Mouse (Mus musculus): ENCODE measurements around the gene Nop2. TPM values are rescaled to one million over a fixed set of nuclear protein-coding genes. Genes with fewer than 3 reads are reported as not detected.

Nop2 gene
- polyA plus RNA-seq, 1 experiment from 2014 or later: 46.8 TPM

DNA sequence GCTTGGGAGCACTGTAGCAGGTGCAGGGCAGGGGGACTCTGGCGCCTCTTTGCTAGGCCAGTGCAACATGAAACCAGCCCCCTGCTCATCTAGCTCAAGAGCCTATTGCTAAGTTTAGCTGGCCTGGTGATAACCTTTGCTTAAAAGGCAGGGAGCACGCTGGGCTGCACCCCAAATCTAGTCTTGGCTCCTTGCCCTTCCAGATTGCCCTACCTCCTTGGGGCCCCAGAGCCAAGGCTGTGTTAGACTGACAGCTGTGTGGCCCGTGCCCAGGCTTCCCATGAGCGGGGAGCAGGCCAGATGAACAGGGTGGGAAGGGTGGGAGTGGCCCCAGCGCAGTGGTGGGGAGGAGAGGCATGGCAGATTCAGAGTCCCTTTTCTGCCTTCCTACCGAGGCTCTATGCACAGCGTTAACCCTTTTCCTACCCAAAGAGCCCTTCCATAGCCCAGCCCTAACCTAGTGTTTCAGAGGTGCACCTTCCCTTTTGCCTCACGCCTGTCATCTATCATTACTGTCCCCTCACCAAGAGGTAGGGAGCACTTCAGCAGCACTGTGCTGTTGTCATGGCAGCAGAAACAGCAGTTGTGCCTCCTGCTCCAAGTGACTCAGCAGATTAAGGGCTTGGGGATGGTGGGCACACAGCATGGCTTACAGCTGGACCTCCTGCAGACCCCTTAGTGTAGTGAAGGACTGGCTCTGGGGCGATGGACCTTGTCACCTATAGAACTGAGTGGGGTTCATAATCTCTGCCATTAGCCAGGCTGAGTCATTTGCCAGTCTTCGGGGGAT is 35.3 kb downstream of the Nop2 start:
- ATAC-seq (no peak), DNase-seq (ENCODE audit: low spot score) (peak; percentile 69)
- peak overlapping the region; percentile 48; the same call in 1 of the 2 replicates for H3K9ac ChIP-seq (ENCODE audit: low read length)
- peak overlapping the region; percentile 99 for H3K4me3 ChIP-seq (ENCODE audit: low read depth, low read length)
- H3K4me2 ChIP-seq (ENCODE audit: low read length): peak overlapping the region; percentile 96
- WGBS: 12% methylated on average over 10 of the region's 10 CpGs
- no peaks in the 10 kb centered on the region for H3K27me3 ChIP-seq (replicated peaks; ENCODE audit: control insufficient read depth, insufficient read depth, low read length)
- H3K27ac ChIP-seq (ENCODE audit: low read depth, low read length): peak overlapping the region; percentile 91
- peaks cover 29% of the 10 kb centered on the region for H3K4me1 ChIP-seq (ENCODE audit: control insufficient read depth, insufficient read depth, low read length)
- peaks cover 66% of the 10 kb centered on the region for H3K36me3 ChIP-seq (ENCODE audit: control insufficient read depth, insufficient read depth, low read length)
- no peaks in the 10 kb centered on the region for H3K9me3 ChIP-seq (replicated peaks; ENCODE audit: control insufficient read depth, low read length)

GRCm38 (mm10) chr6:125168086-125168485 is 36.4 kb downstream of the Nop2 start:
- Histone ChIP-seq H3K27me3 (replicated peaks; ENCODE audit: control insufficient read depth, insufficient read depth, low read length) (no peaks in the 10 kb centered on the region), H3K27ac (ENCODE audit: low read depth, low read length) (no peak overlapping the region), H3K9ac (ENCODE audit: low read length) (no peak overlapping the region), H3K9me3 (replicated peaks; ENCODE audit: control insufficient read depth, low read length) (no peaks in the 10 kb centered on the region), H3K4me1 (ENCODE audit: control insufficient read depth, insufficient read depth, low read length) (peaks cover 29% of the 10 kb centered on the region), H3K4me2 (ENCODE audit: low read length) (no peak overlapping the region), H3K36me3 (ENCODE audit: control insufficient read depth, insufficient read depth, low read length) (peaks cover 69% of the 10 kb centered on the region), H3K4me3 (ENCODE audit: low read depth, low read length) (no peak overlapping the region)
- no peak for DNase-seq (ENCODE audit: low spot score)
- no peak for ATAC-seq
- WGBS: 91% methylated on average over 14 of the region's 14 CpGs

- Histone ChIP-seq H3K4me3 (ENCODE audit: low read depth, low read length) (no peak overlapping the region), H3K4me1 (ENCODE audit: control insufficient read depth, insufficient read depth, low read length) (peaks cover 18% of the 10 kb centered on the region), H3K9me3 (replicated peaks; ENCODE audit: control insufficient read depth, low read length) (no peaks in the 10 kb centered on the region), H3K27ac (ENCODE audit: low read depth, low read length) (no peak overlapping the region), H3K9ac (ENCODE audit: low read length) (no peak overlapping the region), H3K36me3 (ENCODE audit: control insufficient read depth, insufficient read depth, low read length) (peaks cover 78% of the 10 kb centered on the region), H3K27me3 (replicated peaks; ENCODE audit: control insufficient read depth, insufficient read depth, low read length) (no peaks in the 10 kb centered on the region), H3K4me2 (ENCODE audit: low read length) (no peak overlapping the region)
- no peak for DNase-seq (ENCODE audit: low spot score)
- WGBS: 88% methylated on average over 6 of the region's 6 CpGs
- ATAC-seq: no peak
Observed at GRCm38 (mm10) chr6:125170194-125170593, 38.5 kb downstream of the Nop2 start.

DNA sequence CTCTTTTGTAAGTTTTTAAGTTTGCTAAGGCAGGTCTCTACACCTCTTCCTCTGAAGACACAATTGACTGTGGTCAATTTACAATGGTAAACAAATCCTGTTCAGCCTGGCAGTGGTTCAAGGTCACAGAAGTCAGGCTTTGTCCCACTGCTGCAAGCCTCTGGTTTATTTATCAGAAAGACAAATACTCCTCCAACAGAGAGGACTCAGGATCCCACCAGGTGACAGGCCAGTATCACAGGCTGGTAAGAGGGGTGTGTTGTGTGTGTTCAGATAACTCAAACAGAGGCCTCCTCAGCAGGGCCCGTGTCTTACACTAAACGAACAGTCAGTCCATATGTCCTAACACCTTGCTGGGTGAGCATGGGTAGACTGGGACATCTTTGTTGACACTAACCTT is 40.8 kb downstream of the Nop2 start:
- WGBS: 95% methylated on average over 2 of the region's 2 CpGs
- peaks cover 99% of the 10 kb centered on the region for H3K36me3 ChIP-seq (ENCODE audit: control insufficient read depth, insufficient read depth, low read length)
- no peak overlapping the region for H3K27ac ChIP-seq (ENCODE audit: low read depth, low read length)
- H3K4me3 ChIP-seq (ENCODE audit: low read depth, low read length): no peak overlapping the region
- H3K4me2 ChIP-seq (ENCODE audit: low read length): no peak overlapping the region
- H3K9me3 ChIP-seq (replicated peaks; ENCODE audit: control insufficient read depth, low read length): no peaks in the 10 kb centered on the region
- peaks cover 3% of the 10 kb centered on the region; the same call in 1 of the 2 replicates for H3K4me1 ChIP-seq (ENCODE audit: control insufficient read depth, insufficient read depth, low read length)
- DNase-seq (ENCODE audit: low spot score) (no peak), ATAC-seq (no peak)
- H3K27me3 ChIP-seq (replicated peaks; ENCODE audit: control insufficient read depth, insufficient read depth, low read length): no peaks in the 10 kb centered on the region
- H3K9ac ChIP-seq (ENCODE audit: low read length): no peak overlapping the region

DNA sequence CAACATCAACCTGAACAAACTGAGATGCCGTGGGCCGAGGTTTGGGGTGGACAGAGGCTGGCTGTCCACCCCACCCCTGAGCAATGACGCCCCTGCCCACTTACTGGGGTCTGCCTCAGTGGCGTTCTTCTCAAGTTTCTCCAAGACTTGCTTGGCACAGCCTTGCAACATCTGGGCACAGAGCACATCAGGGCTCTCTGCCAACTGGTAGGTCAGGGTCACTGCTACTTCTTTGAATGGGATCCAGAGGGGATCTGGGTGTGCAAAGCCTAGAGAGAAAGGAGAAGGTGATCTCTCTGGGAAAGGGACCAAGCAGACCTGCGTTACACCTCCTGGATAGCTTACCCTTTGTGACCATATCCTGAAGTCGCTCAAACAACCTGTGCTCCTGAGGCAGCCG is 41.5 kb downstream of the Nop2 start:
- no peaks in the 10 kb centered on the region for H3K4me1 ChIP-seq (ENCODE audit: control insufficient read depth, insufficient read depth, low read length)
- peaks cover 99% of the 10 kb centered on the region for H3K36me3 ChIP-seq (ENCODE audit: control insufficient read depth, insufficient read depth, low read length)
- H3K4me2 ChIP-seq (ENCODE audit: low read length): no peak overlapping the region
- H3K27ac ChIP-seq (ENCODE audit: low read depth, low read length): no peak overlapping the region
- no peaks in the 10 kb centered on the region for H3K27me3 ChIP-seq (replicated peaks; ENCODE audit: control insufficient read depth, insufficient read depth, low read length)
- DNase-seq (ENCODE audit: low spot score) (no peak), ATAC-seq (no peak)
- WGBS: 92% methylated on average over 7 of the region's 7 CpGs
- no peaks in the 10 kb centered on the region for H3K9me3 ChIP-seq (replicated peaks; ENCODE audit: control insufficient read depth, low read length)
- no peak overlapping the region for H3K9ac ChIP-seq (ENCODE audit: low read length)
- H3K4me3 ChIP-seq (ENCODE audit: low read depth, low read length): no peak overlapping the region

GRCm38 (mm10) chr6:125175469-125175868 is 43.8 kb downstream of the Nop2 start:
- Histone ChIP-seq H3K27me3 (replicated peaks; ENCODE audit: control insufficient read depth, insufficient read depth, low read length) (no peaks in the 10 kb centered on the region), H3K4me1 (ENCODE audit: control insufficient read depth, insufficient read depth, low read length) (no peaks in the 10 kb centered on the region), H3K9me3 (replicated peaks; ENCODE audit: control insufficient read depth, low read length) (no peaks in the 10 kb centered on the region), H3K4me3 (ENCODE audit: low read depth, low read length) (no peak overlapping the region), H3K36me3 (ENCODE audit: control insufficient read depth, insufficient read depth, low read length) (peaks cover 99% of the 10 kb centered on the region), H3K4me2 (ENCODE audit: low read length) (no peak overlapping the region), H3K27ac (ENCODE audit: low read depth, low read length) (no peak overlapping the region), H3K9ac (ENCODE audit: low read length) (no peak overlapping the region)
- ATAC-seq (no peak), DNase-seq (ENCODE audit: low spot score) (no peak)
- WGBS: 91% methylated on average over 5 of the region's 5 CpGs

GRCm38 (mm10) chr6:125179601-125180000 is 47.9 kb downstream of the Nop2 start:
- no peaks in the 10 kb centered on the region for H3K4me1 ChIP-seq (ENCODE audit: control insufficient read depth, insufficient read depth, low read length)
- no peak overlapping the region for H3K27ac ChIP-seq (ENCODE audit: low read depth, low read length)
- ATAC-seq (no peak), DNase-seq (ENCODE audit: low spot score) (no peak)
- H3K4me2 ChIP-seq (ENCODE audit: low read length): no peak overlapping the region
- no peak overlapping the region for H3K4me3 ChIP-seq (ENCODE audit: low read depth, low read length)
- H3K27me3 ChIP-seq (replicated peaks; ENCODE audit: control insufficient read depth, insufficient read depth, low read length): no peaks in the 10 kb centered on the region
- no peaks in the 10 kb centered on the region for H3K9me3 ChIP-seq (replicated peaks; ENCODE audit: control insufficient read depth, low read length)
- peaks cover 99% of the 10 kb centered on the region for H3K36me3 ChIP-seq (ENCODE audit: control insufficient read depth, insufficient read depth, low read length)
- H3K9ac ChIP-seq (ENCODE audit: low read length): no peak overlapping the region
- WGBS: 92% methylated on average over 7 of the region's 7 CpGs

DNA sequence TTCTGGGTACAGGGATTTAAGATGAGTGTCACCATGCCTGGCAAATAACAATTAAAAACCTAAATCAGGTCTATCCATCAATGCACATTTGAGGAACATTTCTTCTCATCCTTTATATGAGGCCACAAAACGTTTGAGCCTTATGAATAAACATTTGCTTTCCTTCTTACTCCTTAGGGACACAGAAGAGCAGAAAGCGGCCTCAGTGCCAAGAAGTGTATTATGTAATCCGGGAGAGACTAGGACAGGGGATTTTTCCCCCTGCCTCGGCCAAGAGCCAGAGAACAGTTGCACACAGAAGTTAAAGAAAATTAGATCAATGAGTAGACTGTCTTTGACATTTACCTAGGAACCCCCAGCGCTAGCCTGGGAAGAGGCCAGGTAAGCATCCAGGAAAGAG is 50.4 kb downstream of the Nop2 start:
- Histone ChIP-seq H3K4me2 (ENCODE audit: low read length) (no peak overlapping the region), H3K9ac (ENCODE audit: low read length) (no peak overlapping the region), H3K27me3 (replicated peaks; ENCODE audit: control insufficient read depth, insufficient read depth, low read length) (no peaks in the 10 kb centered on the region), H3K9me3 (replicated peaks; ENCODE audit: control insufficient read depth, low read length) (no peaks in the 10 kb centered on the region), H3K27ac (ENCODE audit: low read depth, low read length) (no peak overlapping the region), H3K36me3 (ENCODE audit: control insufficient read depth, insufficient read depth, low read length) (peaks cover 99% of the 10 kb centered on the region), H3K4me1 (ENCODE audit: control insufficient read depth, insufficient read depth, low read length) (no peaks in the 10 kb centered on the region), H3K4me3 (ENCODE audit: low read depth, low read length) (no peak overlapping the region)
- ATAC-seq: no peak
- WGBS: 81% methylated on average over 5 of the region's 5 CpGs
- DNase-seq (ENCODE audit: low spot score): no peak

DNA sequence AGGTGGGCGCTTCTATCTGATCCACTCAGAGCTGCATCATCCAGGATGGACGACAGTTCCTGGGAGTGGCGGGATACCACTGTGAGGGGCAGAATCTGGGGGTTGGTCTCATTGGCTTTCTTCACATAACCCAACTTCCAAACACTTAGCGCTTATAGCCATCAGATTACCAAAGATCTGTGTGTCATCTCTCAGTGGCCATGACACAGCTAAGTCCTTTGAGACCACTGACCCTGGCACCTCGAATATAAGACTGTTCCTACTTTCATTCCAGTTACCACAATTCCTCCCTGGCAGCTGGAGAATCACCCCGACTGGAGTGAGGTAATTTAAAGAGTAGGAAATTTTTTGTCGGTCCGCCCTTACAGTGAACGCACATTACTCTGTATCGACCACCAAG is 54.5 kb downstream of the Nop2 start:
- Histone ChIP-seq H3K27ac (ENCODE audit: low read depth, low read length) (no peak overlapping the region), H3K36me3 (ENCODE audit: control insufficient read depth, insufficient read depth, low read length) (peaks cover 79% of the 10 kb centered on the region), H3K9ac (ENCODE audit: low read length) (no peak overlapping the region), H3K4me2 (ENCODE audit: low read length) (no peak overlapping the region), H3K4me1 (ENCODE audit: control insufficient read depth, insufficient read depth, low read length) (0 out of 2 replicates have a peak, but pooled peaks cover 2% of the 10 kb centered on the region), H3K9me3 (replicated peaks; ENCODE audit: control insufficient read depth, low read length) (no peaks in the 10 kb centered on the region), H3K27me3 (replicated peaks; ENCODE audit: control insufficient read depth, insufficient read depth, low read length) (no peaks in the 10 kb centered on the region), H3K4me3 (ENCODE audit: low read depth, low read length) (no peak overlapping the region)
- 97% methylated on average over 10 of the region's 10 CpGs for WGBS
- DNase-seq (ENCODE audit: low spot score) (no peak), ATAC-seq (no peak)
